Mouse (Mus musculus) lung, postnatal 0 days (tissue): Measurements from ENCODE around the gene Spn.

Experiments
- CTCF ChIP-seq: IDR thresholded peaks from 2 replicates; pipeline ENCODE4 v1.5.1; 2016; ENCODE audit warnings: antibody characterized with exemption, mild to moderate bottlenecking
- EP300 ChIP-seq: IDR thresholded peaks from 2 replicates; pipeline ENCODE4 v1.6.1; 2016; ENCODE audit warnings: antibody characterized with exemption, mild to moderate bottlenecking, control low read depth

- TF ChIP-seq CTCF (no peak), EP300 (no peak)
Observed at GRCm38 (mm10) chr7:127152464-127152863, 14.8 kb upstream of the Spn start.
